Mouse (Mus musculus): ENCODE measurements at regions not wholly inside any gene's neighbourhood (a gene's known extent, or its start where the extent isn't known, plus 50 kb on each side); places are given as distances from the start of the nearest gene placed in this dataset.
"Not testable (repeated sequence)": the region's sequence is repeated elsewhere in the genome, so short reads cannot be mapped to it uniquely, and the experiment has no call there.

GRCm38 (mm10) chr16:54943808-54944315 lies 353.9 kb downstream of the Zpld1 start:
- Histone ChIP-seq H3K4me2 (ENCODE audit: low read depth, low read length) (0 out of 2 replicates have a peak overlapping the region, but pooled peaks have one; percentile 13), H3K9ac (replicated peaks; ENCODE audit: low read length) (no peak overlapping the region), H3K4me3 (ENCODE audit: low read length) (no peak overlapping the region), H3K36me3 (ENCODE audit: insufficient read depth, low read length) (no peaks in the 10 kb centered on the region), H3K4me1 (ENCODE audit: insufficient read depth, low read length) (no peaks in the 10 kb centered on the region), H3K27me3 (ENCODE audit: insufficient read depth, low read length) (no peaks in the 10 kb centered on the region), H3K9me3 (ENCODE audit: low read length) (no peaks in the 10 kb centered on the region), H3K27ac (no peak overlapping the region)
- 53% methylated on average over 7 of the region's 7 CpGs for WGBS
- no peak for TF ChIP-seq CTCF (IDR thresholded peaks at IDR 0.05; ENCODE audit: low read depth)
- DNase-seq (ENCODE audit: low spot score) (peak; percentile 7), ATAC-seq (no peak)

- H3K27me3 ChIP-seq (ENCODE audit: insufficient read depth, low read length): no peaks in the 10 kb centered on the region
Measured at GRCm38 (mm10) chr16:54928259-54928658, 369.5 kb downstream of the Zpld1 start.

GRCm38 (mm10) chr16:54902911-54903310 lies 394.9 kb downstream of the Zpld1 start:
- no peak for TF ChIP-seq CTCF (IDR thresholded peaks at IDR 0.05; ENCODE audit: low read depth)
- H3K9me3 ChIP-seq (ENCODE audit: low read length): no peaks in the 10 kb centered on the region
- H3K4me3 ChIP-seq (ENCODE audit: low read length): no peak overlapping the region
- no peak for ATAC-seq
- H3K27me3 ChIP-seq (ENCODE audit: insufficient read depth, low read length): no peaks in the 10 kb centered on the region
- DNase-seq (ENCODE audit: low spot score): no peak
- 96% methylated on average over 4 of the region's 4 CpGs for WGBS
- no peaks in the 10 kb centered on the region for H3K4me1 ChIP-seq (ENCODE audit: insufficient read depth, low read length)
- H3K9ac ChIP-seq (replicated peaks; ENCODE audit: low read length): no peak overlapping the region
- no peaks in the 10 kb centered on the region for H3K36me3 ChIP-seq (ENCODE audit: insufficient read depth, low read length)
- no peak overlapping the region for H3K4me2 ChIP-seq (ENCODE audit: low read depth, low read length)
- no peak overlapping the region for H3K27ac ChIP-seq

More at GRCm38 (mm10) chr16:54928259-54928658, 369.5 kb downstream of the Zpld1 start:
- Histone ChIP-seq H3K27ac (no peak overlapping the region), H3K36me3 (ENCODE audit: insufficient read depth, low read length) (no peaks in the 10 kb centered on the region), H3K4me1 (ENCODE audit: insufficient read depth, low read length) (no peaks in the 10 kb centered on the region), H3K4me3 (ENCODE audit: low read length) (no peak overlapping the region), H3K9ac (replicated peaks; ENCODE audit: low read length) (no peak overlapping the region), H3K4me2 (ENCODE audit: low read depth, low read length) (no peak overlapping the region), H3K9me3 (ENCODE audit: low read length) (no peaks in the 10 kb centered on the region)
- WGBS: 54% methylated on average over 3 of the region's 3 CpGs
- no peak for ATAC-seq
- DNase-seq (ENCODE audit: low spot score): peak; percentile 40
- TF ChIP-seq CTCF (IDR thresholded peaks at IDR 0.05; ENCODE audit: low read depth): no peak

- Histone ChIP-seq H3K27me3 (ENCODE audit: insufficient read depth, low read length) (no peaks in the 10 kb centered on the region), H3K4me2 (ENCODE audit: low read depth, low read length) (no peak overlapping the region), H3K27ac (no peak overlapping the region), H3K9me3 (ENCODE audit: low read length) (no peaks in the 10 kb centered on the region), H3K9ac (replicated peaks; ENCODE audit: low read length) (no peak overlapping the region), H3K4me1 (ENCODE audit: insufficient read depth, low read length) (no peaks in the 10 kb centered on the region), H3K36me3 (ENCODE audit: insufficient read depth, low read length) (no peaks in the 10 kb centered on the region), H3K4me3 (ENCODE audit: low read length) (no peak overlapping the region)
- 71% methylated on average over 1 of the region's 1 CpGs for WGBS
- TF ChIP-seq CTCF (IDR thresholded peaks at IDR 0.05; ENCODE audit: low read depth): no peak
- no peak for DNase-seq (ENCODE audit: low spot score)
- no peak for ATAC-seq
Measured at GRCm38 (mm10) chr16:54901461-54901860, 396.3 kb downstream of the Zpld1 start.

GRCm38 (mm10) chr16:54894661-54895060 lies 403.1 kb downstream of the Zpld1 start:
- Histone ChIP-seq H3K4me1 (ENCODE audit: insufficient read depth, low read length) (no peaks in the 10 kb centered on the region), H3K27ac (no peak overlapping the region), H3K4me3 (ENCODE audit: low read length) (no peak overlapping the region), H3K36me3 (ENCODE audit: insufficient read depth, low read length) (no peaks in the 10 kb centered on the region), H3K4me2 (ENCODE audit: low read depth, low read length) (no peak overlapping the region), H3K27me3 (ENCODE audit: insufficient read depth, low read length) (no peaks in the 10 kb centered on the region), H3K9me3 (ENCODE audit: low read length) (no peaks in the 10 kb centered on the region), H3K9ac (replicated peaks; ENCODE audit: low read length) (no peak overlapping the region)
- no peak for DNase-seq (ENCODE audit: low spot score)
- WGBS: 91% methylated on average over 5 of the region's 5 CpGs
- TF ChIP-seq CTCF (IDR thresholded peaks at IDR 0.05; ENCODE audit: low read depth): no peak
- no peak for ATAC-seq

GRCm38 (mm10) chr16:54857369-54857768 lies 440.4 kb downstream of the Zpld1 start:
- H3K36me3 ChIP-seq (ENCODE audit: insufficient read depth, low read length): no peaks in the 10 kb centered on the region
- no peak overlapping the region for H3K4me3 ChIP-seq (ENCODE audit: low read length)
- no peak for TF ChIP-seq CTCF (IDR thresholded peaks at IDR 0.05; ENCODE audit: low read depth)
- no peaks in the 10 kb centered on the region for H3K9me3 ChIP-seq (ENCODE audit: low read length)
- H3K4me1 ChIP-seq (ENCODE audit: insufficient read depth, low read length): no peaks in the 10 kb centered on the region
- H3K9ac ChIP-seq (replicated peaks; ENCODE audit: low read length): no peak overlapping the region
- H3K27me3 ChIP-seq (ENCODE audit: insufficient read depth, low read length): no peaks in the 10 kb centered on the region
- no peak overlapping the region for H3K4me2 ChIP-seq (ENCODE audit: low read depth, low read length)
- DNase-seq (ENCODE audit: low spot score): no peak
- no peak overlapping the region for H3K27ac ChIP-seq
- no peak for ATAC-seq

GRCm38 (mm10) chr16:54842996-54843395 lies 454.8 kb downstream of the Zpld1 start:
- H3K27me3 ChIP-seq (ENCODE audit: insufficient read depth, low read length); H3K4me1 ChIP-seq (ENCODE audit: insufficient read depth, low read length); DNase-seq (ENCODE audit: low spot score); H3K4me2 ChIP-seq (ENCODE audit: low read depth, low read length); H3K9me3 ChIP-seq (ENCODE audit: low read length); H3K36me3 ChIP-seq (ENCODE audit: insufficient read depth, low read length); H3K27ac ChIP-seq; H3K4me3 ChIP-seq (ENCODE audit: low read length); ATAC-seq; H3K9ac ChIP-seq (replicated peaks; ENCODE audit: low read length): not testable (repeated sequence)
- 92% methylated on average over 3 of the region's 4 CpGs for WGBS

All from hindbrain, postnatal 0 days (tissue).